ENCODE assay signal across 9 mouse cellular contexts in the genomic region with DNA sequence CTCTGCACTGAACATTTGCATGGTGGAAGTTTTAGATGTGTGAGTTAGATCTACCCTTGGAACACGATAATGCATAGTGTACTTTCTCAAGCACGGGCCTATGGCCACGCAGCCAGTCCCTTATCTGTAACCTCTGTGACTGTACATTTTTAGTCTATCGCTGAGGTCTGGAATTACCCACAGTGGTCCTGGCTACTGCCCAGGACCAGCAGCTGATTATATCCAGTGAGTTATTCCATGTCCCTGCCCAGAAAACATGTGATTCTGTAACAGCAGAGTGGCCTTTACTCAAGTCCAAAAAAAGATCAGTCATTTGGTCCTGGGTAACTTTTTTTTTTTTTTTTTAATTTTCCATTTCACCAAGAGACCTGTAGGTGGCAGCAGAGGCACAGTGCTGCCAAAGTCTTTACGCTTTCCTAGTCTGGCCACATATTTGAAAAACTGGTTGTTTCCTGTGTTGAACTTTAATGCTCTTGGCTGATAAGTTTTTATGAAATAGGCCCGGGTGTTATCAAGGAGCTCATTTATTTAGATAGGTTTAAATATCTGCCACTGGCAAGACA.
A peak's percentile ranks its signal among the peaks of the same experiment; 100 is the strongest.
DNase-seq lines count a peak whose midpoint lies in the region; ATAC-seq and TF ChIP-seq lines count a peak whose summit lies in the region.
"Had no signal": no experiment of that assay in that cellular context is flagged by ENCODE, and none has a peak within 500 bp of the region (broad histone marks: within the 10 kb centered on the region; RNA-seq: fewer than 3 reads in every experiment).

No protein-coding gene starts in this region.

- peak; percentile 52 for DNase-seq in cerebellum, adult 9-10 months
- DNase-seq in cerebellum, adult 11-12 months: no peak
- peak; percentile 6 for DNase-seq in 3134 (ENCODE audit: extremely low read depth, insufficient read length, low spot score)
- DNase-seq in adrenal gland, postnatal 10 days: peak; percentile 47
- DNase-seq in forebrain, postnatal 0 days: peak; percentile 80
- peak; percentile 38 for DNase-seq in kidney, adult 18-20 months
- no peak for DNase-seq in spleen, adult 12 weeks (ENCODE audit: low spot score)

- H3K27ac ChIP-seq in forebrain, postnatal 0 days (ENCODE audit: low read depth, low read length): no peak overlapping the region

- H3K4me3 ChIP-seq in forebrain, postnatal 0 days (ENCODE audit: low read depth, low read length): no peak overlapping the region

- H3K4me1 ChIP-seq in forebrain, postnatal 0 days (ENCODE audit: insufficient read depth): no peaks in the 10 kb centered on the region

- no peak overlapping the region for H3K4me2 ChIP-seq in forebrain, postnatal 0 days (ENCODE audit: low read depth)

- peak; percentile 83 for TF ChIP-seq CTCF in forebrain, postnatal 0 days (IDR thresholded peaks at IDR 0.05; ENCODE audit: low read depth)

- 59% methylated on average over 6 of the region's 6 CpGs for WGBS in forebrain, postnatal 0 days

- no peak overlapping the region for H3K9ac ChIP-seq in forebrain, postnatal 0 days

- no peaks in the 10 kb centered on the region for H3K9me3 ChIP-seq in forebrain, postnatal 0 days (ENCODE audit: low read length)

- no peaks in the 10 kb centered on the region for H3K27me3 ChIP-seq in forebrain, postnatal 0 days (ENCODE audit: insufficient read depth, low read length)

- H3K36me3 ChIP-seq in forebrain, postnatal 0 days (ENCODE audit: insufficient read depth): peaks cover 20% of the 10 kb centered on the region; the same call in 1 of the 2 replicates
- H3K36me3 ChIP-seq: G1E had no signal

- ATAC-seq in forebrain, postnatal 0 days: 0 out of 2 replicates have a peak, but pooled peaks have one; percentile 20
- ATAC-seq in megakaryocyte, adult 5-6 weeks (ENCODE audit: poor library complexity, severe bottlenecking): peak; percentile 78

Comparison
In these comparisons a context has a peak if more than half of its experiments do, and no peak if none do; other contexts are left out.
1. DNase-seq: peak in cerebellum, adult 9-10 months (single experiment), 3134 (single experiment), adrenal gland, postnatal 10 days (single experiment), forebrain, postnatal 0 days (single experiment) and kidney, adult 18-20 months (single experiment); none in cerebellum, adult 11-12 months (single experiment) and spleen, adult 12 weeks (single experiment).